Comparison of ENCODE assay signal across 8 mouse cellular contexts in the genomic region with DNA sequence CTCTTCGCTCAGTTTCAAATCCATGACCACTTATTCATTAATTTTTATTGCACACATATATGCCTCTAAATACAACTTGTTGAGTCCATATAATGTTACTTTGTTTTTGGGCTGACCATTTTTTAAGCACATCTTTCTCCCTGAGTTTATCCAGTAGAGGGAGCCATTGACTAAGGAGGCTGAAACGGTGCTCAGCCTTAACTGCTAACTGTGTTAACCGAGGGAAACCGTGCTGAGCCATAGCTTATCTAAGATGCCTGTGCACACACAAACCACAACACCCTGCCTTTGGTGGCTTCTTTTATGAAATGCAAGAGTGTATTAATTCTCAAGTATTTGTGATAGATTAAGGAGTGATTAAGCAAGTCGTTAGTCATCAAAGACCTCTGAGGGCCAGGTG. TPM values are rescaled to one million over a fixed set of nuclear protein-coding genes. Genes with fewer than 3 reads are reported as not detected.
DNase-seq lines count a peak whose midpoint lies in the region; ATAC-seq lines count a peak whose summit lies in the region.

No protein-coding gene starts in this region.

- H3K27ac ChIP-seq in heart, embryonic 16.5 days (ENCODE audit: low read length): no peak overlapping the region
- H3K27ac ChIP-seq in heart, embryonic 11.5 days (ENCODE audit: low read depth, low read length): no peak overlapping the region

- no peak overlapping the region for H3K4me2 ChIP-seq in heart, embryonic 16.5 days (ENCODE audit: low read depth, low read length)
- no peak overlapping the region for H3K4me2 ChIP-seq in heart, embryonic 11.5 days

- H3K36me3 ChIP-seq in heart, embryonic 16.5 days (ENCODE audit: control insufficient read depth, insufficient read depth): peaks cover 20% of the 10 kb centered on the region
- peaks cover 6% of the 10 kb centered on the region for H3K36me3 ChIP-seq in heart, embryonic 11.5 days (ENCODE audit: control insufficient read depth, insufficient read depth, low read length)

- no peaks in the 10 kb centered on the region for H3K4me1 ChIP-seq in heart, embryonic 16.5 days (ENCODE audit: control insufficient read depth, insufficient read depth, low read length)
- H3K4me1 ChIP-seq in heart, embryonic 11.5 days (ENCODE audit: control insufficient read depth, insufficient read depth, low read length): no peaks in the 10 kb centered on the region

- H3K4me3 ChIP-seq in heart, embryonic 16.5 days (ENCODE audit: low read length): no peak overlapping the region
- no peak overlapping the region for H3K4me3 ChIP-seq in heart, embryonic 11.5 days (ENCODE audit: low read depth, low read length)

- DNase-seq in thymus, postnatal 14 days: peak; percentile 21
- no peak for DNase-seq in thymus, adult 18-20 months
- DNase-seq in embryo, embryonic 9.5 days (ENCODE audit: extremely low spot score): peak; percentile 29
- DNase-seq in ovary, postnatal 14 days (ENCODE audit: low spot score): no peak
- DNase-seq in urinary bladder, postnatal 25 days (ENCODE audit: low spot score): no peak
- no peak for DNase-seq in layer of hippocampus, adult 8-10 months (ENCODE audit: low spot score in 2 of 2)

- H3K9ac ChIP-seq in heart, embryonic 16.5 days (ENCODE audit: low read length): no peak overlapping the region
- H3K9ac ChIP-seq in heart, embryonic 11.5 days (ENCODE audit: low read depth, low read length): no peak overlapping the region

- no peaks in the 10 kb centered on the region for H3K9me3 ChIP-seq in heart, embryonic 16.5 days (replicated peaks; ENCODE audit: control insufficient read depth, low read length)
- no peaks in the 10 kb centered on the region for H3K9me3 ChIP-seq in heart, embryonic 11.5 days (replicated peaks; ENCODE audit: control insufficient read depth, low read length)

- H3K27me3 ChIP-seq in heart, embryonic 16.5 days (ENCODE audit: control insufficient read depth, insufficient read depth, low read length): no peaks in the 10 kb centered on the region
- no peaks in the 10 kb centered on the region for H3K27me3 ChIP-seq in heart, embryonic 11.5 days (ENCODE audit: control insufficient read depth, insufficient read depth, low read length)

- WGBS in heart, embryonic 16.5 days: 34% methylated on average over 5 of the region's 5 CpGs
- 42% methylated on average over 5 of the region's 5 CpGs for WGBS in heart, embryonic 11.5 days (ENCODE audit: insufficient replicate concordance)

- 0 out of 2 replicates have a peak, but pooled peaks have one; percentile 28 for ATAC-seq in heart, embryonic 16.5 days (replicated peaks; ENCODE audit: extremely low read depth, insufficient read depth, low FRiP score)
- ATAC-seq in heart, embryonic 11.5 days (replicated peaks; ENCODE audit: insufficient number of reproducible peaks, low FRiP score, low TSS enrichment): no peak

RNA-seq across cellular contexts. Expression of a gene that starts 7.3 kb away (rescaled TPM):
- 45.2 and 48.1 TPM in 2 replicates for polyA plus RNA-seq in heart, embryonic 16.5 days (2015; fragmentation: Nextera tagmentation; extraction: Ambion mirVana)
- polyA plus RNA-seq in heart, embryonic 11.5 days (2014; fragmentation: Nextera tagmentation; extraction: Ambion mirVana): 53.3 and 55.6 TPM in 2 replicates
- 10 to 100 TPM; 18.8 to 22.4 (median 20.0) TPM for total RNA-seq in layer of hippocampus, adult 8-10 months (2022)

RNA-seq across cellular contexts. Expression of a gene that starts 29.1 kb away (rescaled TPM):
- 427 and 514 TPM in 2 replicates for polyA plus RNA-seq in heart, embryonic 16.5 days (2015; fragmentation: Nextera tagmentation; extraction: Ambion mirVana)
- 450 and 606 TPM in 2 replicates for polyA plus RNA-seq in heart, embryonic 11.5 days (2014; fragmentation: Nextera tagmentation; extraction: Ambion mirVana)
- not detected for total RNA-seq in layer of hippocampus, adult 8-10 months (2022)

RNA-seq across cellular contexts. Expression of a gene that starts 33.5 kb away (rescaled TPM):
- 0.20 and 0.74 TPM in 2 replicates for polyA plus RNA-seq in heart, embryonic 16.5 days (2015; fragmentation: Nextera tagmentation; extraction: Ambion mirVana)
- polyA plus RNA-seq in heart, embryonic 11.5 days (2014; fragmentation: Nextera tagmentation; extraction: Ambion mirVana): not detected in 2 replicates
- total RNA-seq in layer of hippocampus, adult 8-10 months (2022): 10 to 100 TPM in 1 of 4 experiments, 1 to 10 TPM in 3; 9.1 to 10.0 (median 9.9) TPM

Comparison
In these comparisons a context has a peak if more than half of its experiments do, and no peak if none do; other contexts are left out.
1. DNase-seq: peak in thymus, postnatal 14 days (single experiment) and embryo, embryonic 9.5 days (single experiment); none in thymus, adult 18-20 months (0 of 2), ovary, postnatal 14 days (single experiment), urinary bladder, postnatal 25 days (single experiment) and layer of hippocampus, adult 8-10 months (0 of 2).